Mouse (Mus musculus) embryonic fibroblast, embryonic 13.5 days (primary cell): ENCODE data around the gene Rrp12.

Source experiments
- CTCF ChIP-seq: IDR thresholded peaks from 2 replicates; pipeline ENCODE4 v1.5.1; 2011; ENCODE audit warnings: mild to moderate bottlenecking, control low read depth, low read length, moderate library complexity, borderline replicate concordance; ENCODE audit not compliant: insufficient read depth
- POLR2A ChIP-seq: IDR thresholded peaks from 2 replicates; pipeline ENCODE4 v1.6.1; 2011; ENCODE audit warnings: low read depth, mild to moderate bottlenecking, control low read depth, low read length, moderate library complexity

GRCm38 (mm10) chr19:41857086-41857762, 38.7 kb downstream of the Rrp12 start:
- TF ChIP-seq CTCF (no peak), POLR2A (no peak)
